Mouse (Mus musculus) embryonic fibroblast, embryonic 13.5 days (primary cell): ENCODE data around the gene Ggt7.

Experiments used
- CTCF ChIP-seq: IDR thresholded peaks from 2 replicates; pipeline ENCODE4 v1.5.1; 2011; ENCODE audit warnings: mild to moderate bottlenecking, control low read depth, low read length, moderate library complexity, borderline replicate concordance; ENCODE audit not compliant: insufficient read depth
- POLR2A ChIP-seq: IDR thresholded peaks from 2 replicates; pipeline ENCODE4 v1.6.1; 2011; ENCODE audit warnings: low read depth, mild to moderate bottlenecking, control low read depth, low read length, moderate library complexity

DNA sequence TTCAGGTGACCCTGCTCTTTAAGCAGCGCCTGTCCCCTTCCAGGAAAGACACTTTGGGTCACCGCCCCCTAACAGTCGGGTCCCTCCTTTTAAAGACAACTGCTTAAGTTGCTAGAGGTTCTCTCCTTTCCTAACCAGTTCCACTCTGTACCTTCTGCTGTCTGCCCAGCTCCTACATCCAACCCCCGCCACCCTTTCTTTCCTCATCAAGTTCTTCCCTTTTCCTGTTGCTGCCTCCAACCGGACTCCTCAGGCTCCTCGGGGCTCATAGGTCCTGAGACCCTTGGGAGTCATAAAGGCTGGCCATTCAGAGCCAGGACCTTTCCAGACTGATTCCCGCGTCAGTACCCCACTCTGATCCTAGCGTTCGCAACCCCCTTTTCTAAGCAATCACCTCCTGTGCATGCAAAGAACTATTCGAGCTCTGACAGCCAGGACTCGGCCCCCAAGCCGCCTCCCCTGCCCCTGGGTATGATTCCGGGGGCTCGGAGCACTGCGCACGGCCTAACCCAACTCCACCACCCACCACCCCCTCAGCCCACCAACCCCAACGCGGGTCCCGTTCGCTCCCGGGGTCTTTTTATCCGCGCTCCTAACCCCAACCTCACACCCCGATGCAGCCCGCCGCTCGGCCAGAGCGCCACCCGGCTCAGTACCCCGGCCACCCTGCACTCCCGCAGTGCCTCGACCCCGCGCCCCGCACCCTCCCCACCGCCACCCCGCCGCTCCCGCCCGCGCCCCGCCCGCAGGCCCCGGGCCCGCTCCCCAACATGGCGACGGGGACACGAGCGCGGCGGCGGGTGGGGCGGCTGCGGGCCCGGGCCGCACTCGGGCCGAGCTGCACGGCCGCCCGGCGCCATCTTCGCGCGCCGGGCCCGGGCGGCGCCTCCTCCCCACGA, 45.1 kb downstream of the Ggt7 start:
- peak; percentile 45; the same call in 1 of the 2 replicates for TF ChIP-seq POLR2A
- no peak for TF ChIP-seq CTCF
